Mouse (Mus musculus): ENCODE measurements at regions not wholly inside any gene's neighbourhood (a gene's known extent, or its start where the extent isn't known, plus 50 kb on each side); places are given as distances from the start of the nearest gene placed in this dataset.

GRCm38 (mm10) chr3:132022032-132022431, 63.1 kb upstream of the Dkk2 start:
- TF ChIP-seq CTCF (IDR thresholded peaks at IDR 0.05; ENCODE audit: insufficient read depth, low read length) (no peak), POLR2A (IDR thresholded peaks at IDR 0.05; ENCODE audit: borderline replicate concordance, extremely low read depth, low read depth, low read length) (no peak)
